Mouse (Mus musculus): ENCODE measurements around the gene Gm6899.

Gm6899 gene

DNA sequence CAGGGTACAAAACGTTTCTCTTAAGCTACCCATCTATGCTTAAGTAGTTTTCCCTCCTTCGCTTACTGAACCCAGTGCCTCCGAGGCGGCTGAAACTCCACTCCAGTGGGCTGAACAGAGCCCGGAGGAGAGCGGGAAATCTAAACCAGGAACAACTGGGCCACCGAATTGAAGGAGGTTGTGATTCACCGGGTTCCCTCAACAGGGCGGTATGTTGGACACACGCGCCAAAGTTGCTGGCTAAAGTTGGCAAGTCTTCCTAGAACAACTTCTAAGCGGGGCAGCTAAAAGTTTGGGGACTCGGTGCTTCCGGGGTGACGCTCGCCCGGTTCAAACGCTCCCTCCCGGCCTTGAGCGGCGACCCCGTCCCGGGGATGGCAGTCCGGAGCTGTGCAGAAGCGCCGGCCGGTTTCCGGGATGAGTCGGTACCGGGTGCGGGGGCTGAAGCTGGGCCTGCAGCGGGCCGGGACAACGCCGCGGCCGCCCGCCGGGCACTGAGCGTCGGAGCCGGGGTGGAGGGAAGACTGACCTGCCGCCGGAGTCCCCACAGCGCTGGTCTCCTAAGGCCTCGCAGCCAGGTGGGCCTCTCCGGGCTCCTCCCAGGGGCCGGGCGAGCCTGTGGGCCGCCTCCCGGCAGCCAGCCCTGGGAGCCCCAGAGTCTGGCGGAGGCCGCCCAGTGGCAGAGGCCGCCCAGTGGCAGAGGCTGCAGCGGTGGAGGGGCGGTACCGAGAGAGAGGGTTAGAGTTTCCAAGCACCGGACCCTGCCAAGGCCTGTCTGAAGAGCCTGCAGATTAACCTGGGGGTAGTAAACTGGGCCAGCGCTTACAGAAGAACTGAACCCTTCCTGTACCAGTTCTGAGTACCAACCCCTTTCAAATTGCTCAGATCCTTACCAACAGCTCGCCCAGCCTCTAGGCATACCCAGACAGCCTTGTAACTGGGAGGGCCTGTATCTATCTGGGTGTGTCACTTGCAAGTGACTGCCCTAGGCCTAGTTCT lies at the start of gene Gm6899, which contains the start of gene Vrk2:
Gm6899 (plus strand) TSS at position 181 of the 999 bp plus-strand sequence.
Vrk2 (minus strand) TSS at position 939 of the 999 bp plus-strand sequence.
- DNase-seq (ENCODE audit: low spot score in 2 of 2) = peak; percentile 75 to 86

DNA sequence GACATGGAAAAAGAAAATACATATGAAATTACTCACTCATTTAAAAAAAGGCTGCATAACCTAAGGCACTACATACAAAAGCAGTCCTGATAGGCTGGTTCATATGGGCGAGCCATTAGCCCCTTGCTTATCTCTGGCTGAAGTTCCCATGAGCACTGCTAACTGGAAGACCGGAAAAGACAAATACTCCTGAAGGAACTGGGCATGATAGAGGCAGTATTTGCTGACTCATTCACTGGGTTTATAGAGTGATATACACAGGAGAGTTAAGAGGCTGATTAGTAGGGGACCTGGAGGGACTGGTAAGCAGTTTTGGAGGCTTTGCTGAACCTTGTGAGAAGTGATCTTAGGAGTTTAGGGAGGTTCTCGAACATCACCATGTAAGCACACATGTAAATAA lies 41.5 kb upstream of the Gm6899 start:
- DNase-seq (ENCODE audit: low spot score in 2 of 2) = no peak

DNA sequence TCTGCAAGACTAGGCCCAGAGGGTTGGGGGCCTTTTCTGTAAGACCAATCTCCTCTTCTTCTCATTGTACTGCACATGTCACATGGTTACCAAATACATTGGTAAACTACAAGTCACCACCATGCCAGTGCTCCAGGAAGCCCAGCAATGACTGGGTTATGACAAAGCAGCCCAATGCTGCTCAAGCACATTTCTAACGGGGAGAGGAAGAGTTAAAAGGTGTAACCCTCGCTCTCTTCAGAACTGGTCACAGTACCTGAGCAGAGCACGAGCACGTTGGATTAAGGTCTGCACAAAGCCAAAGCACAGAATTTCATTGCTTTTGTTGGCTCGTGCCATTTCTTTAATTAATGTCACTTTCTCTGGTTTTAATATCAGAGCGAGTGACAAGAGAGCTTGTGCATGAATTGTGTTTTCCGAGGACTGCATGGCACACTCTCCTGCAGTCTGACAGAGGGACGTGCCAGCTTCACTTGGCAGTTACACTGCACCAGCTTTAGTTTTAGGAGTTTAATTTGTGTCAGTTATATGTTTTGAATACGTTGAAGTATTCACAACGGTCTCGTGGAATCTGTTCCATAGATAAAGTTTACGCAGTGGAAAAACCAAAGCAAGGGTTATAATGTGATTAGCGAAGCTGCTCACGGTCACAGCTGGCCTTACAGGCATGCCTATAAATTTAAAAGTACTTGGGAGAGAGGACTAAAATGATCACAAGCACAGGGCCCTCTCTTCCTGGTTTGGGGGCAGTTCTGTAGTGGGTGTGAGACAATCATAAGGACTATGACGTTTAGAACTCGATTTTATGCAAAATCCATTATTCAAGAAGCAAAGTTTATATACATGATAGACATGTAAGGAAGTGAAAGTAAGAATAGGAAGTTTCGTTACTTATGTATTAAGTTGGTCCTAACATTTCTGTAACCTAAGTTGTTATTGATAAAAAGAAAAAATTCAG lies 7.4 kb upstream of the Gm6899 start:
- DNase-seq (ENCODE audit: low spot score in 2 of 2) = no peak

DNA sequence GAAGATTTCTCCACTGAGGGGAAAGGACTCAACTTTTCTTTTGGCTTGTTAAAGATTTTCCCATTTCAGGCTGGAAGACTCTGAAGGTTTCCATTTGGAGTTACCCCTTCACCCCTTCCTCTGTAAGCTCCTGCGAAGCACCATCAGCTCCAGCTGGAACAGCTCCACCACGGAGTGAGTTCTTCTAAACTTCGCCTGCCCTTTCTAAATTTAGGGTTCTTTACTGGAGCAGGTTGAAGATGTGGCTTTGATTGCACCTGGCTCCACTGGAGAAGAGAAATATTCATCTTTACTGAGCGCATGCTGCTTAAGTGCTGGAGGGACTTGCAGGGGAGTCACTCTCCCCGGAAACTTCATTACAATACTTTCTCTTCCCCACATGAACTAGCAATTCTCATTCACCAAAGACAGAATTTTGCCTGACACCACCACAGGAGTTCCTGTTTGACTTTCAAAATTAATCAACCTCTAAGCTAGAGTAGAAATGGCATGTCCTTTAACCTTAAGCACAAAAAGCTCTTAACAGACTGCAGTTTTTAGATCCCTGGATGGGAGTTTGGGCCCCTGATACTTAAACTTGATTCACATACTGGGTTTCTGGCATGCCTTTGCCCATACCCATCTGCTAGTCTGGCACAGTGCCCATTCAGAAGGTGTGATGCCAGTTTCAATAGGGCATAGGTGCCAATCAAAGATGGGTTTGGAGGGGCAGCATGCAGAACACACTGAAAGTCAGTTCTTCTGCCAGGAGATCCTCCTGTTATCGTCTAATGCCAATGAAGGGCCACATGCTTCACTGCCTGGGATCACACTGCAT lies 6.5 kb upstream of the Gm6899 start:
- no peak for DNase-seq (ENCODE audit: low spot score in 2 of 2)

DNA sequence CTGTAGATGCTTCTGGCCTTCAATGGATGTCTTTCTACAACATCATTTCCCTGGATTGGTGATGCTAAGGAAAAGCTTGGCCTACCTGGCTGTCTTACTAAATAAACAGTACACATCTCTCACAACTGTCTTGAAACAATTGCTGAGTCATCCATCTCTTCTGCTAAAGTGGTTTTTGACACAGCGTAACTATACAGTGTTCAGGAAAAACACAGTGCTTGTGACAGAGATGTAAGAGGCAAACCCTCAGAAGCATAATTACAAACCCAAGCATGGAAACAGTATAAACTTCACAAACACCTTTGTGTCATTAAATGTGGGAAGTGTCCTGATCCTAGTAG lies 5.9 kb upstream of the Gm6899 start:
- no peak for DNase-seq (ENCODE audit: low spot score in 2 of 2)

DNA sequence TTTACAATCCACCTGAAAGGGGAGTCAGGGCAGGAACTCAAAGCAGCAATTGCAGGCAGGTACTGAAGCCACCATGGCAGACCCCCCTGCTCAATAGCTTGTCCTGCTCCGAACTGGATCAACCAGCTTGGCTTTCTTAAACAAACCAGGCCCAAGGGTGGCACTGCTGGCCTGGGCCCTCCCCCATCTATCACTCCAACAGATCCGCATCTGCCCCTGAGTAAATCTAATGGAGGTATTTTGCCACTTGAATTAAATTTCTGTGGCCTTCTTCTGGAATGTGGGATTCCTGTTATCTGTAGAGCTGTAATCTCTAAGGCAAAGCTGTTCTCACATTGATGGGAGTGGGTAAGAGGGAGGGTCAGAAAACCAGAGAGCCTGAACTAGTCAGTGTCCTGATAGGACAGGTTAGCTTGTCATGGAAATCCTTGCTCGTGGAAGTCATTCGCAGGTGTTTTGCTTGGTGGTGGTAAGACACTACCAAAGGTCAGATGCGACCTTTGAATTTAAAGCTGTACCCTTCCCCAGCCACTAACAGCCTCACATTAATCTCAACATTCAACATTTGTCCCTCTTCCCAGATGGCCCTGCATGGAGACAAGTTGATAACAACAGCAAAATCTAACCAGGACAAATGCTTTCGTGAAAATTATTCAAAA lies 517 bp upstream of the Gm6899 start:
- peak in 1 of 2 experiments; percentile 11 for DNase-seq (ENCODE audit: low spot score in 2 of 2)

DNA sequence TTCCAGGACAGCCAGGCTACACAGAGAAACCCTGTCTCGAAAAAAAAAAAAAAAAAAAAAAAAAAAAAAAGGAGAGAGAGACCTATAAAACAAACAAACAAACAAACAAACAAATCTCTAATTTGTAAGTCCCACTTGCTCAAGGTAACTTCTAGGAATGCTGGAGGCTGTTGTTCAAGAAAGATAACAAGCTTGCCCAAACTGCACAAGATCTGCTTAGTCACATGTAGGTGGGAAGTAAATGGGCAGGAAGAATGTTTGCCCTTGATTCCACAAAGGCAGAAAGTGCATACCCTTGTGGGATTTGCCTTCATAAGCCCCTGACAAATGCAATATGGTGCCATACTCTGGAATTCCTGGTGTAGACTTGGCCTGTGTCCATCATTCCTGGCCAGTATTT lies 1.4 kb downstream of the Gm6899 start:
- no peak for DNase-seq (ENCODE audit: low spot score in 2 of 2)

DNA sequence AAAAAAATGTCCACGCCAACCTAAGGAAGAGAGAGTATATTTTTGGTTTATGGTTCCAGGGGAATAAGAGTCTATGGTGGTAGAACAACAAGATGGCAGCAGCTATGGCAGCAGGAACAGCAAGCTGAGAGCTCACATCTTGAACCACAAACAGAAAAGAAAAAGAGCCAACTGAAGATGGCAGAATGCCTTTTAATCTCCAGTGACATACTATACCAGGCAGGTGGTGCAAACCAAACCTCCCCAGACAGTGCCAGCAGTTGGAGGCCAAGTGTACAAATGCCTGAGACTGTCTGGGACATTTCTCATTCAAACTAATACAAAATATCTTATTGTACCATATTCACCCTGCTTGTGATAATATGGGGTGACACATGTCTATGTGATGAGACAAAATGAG lies 3.1 kb downstream of the Gm6899 start:
- DNase-seq (ENCODE audit: low spot score in 2 of 2) = no peak

DNA sequence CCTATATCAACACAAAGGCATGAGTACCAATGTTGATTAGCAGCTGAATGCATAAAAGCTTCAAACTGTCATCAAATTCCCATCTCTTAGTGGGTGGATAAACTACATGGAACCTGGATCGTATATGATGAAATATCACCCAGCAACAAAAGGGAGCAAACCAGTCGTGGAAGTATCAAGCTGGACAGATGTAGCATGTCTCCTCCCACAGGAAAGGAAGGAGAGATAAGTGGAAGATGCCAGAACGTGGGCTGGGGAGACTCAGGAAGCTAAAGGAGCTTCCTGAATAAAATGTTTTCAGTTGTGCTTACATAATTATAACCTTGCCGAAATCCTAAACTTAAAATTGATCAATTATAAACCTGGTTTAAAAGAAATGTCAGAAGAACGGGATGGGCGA lies 4.1 kb downstream of the Gm6899 start:
- no peak for DNase-seq (ENCODE audit: low spot score in 2 of 2)

DNA sequence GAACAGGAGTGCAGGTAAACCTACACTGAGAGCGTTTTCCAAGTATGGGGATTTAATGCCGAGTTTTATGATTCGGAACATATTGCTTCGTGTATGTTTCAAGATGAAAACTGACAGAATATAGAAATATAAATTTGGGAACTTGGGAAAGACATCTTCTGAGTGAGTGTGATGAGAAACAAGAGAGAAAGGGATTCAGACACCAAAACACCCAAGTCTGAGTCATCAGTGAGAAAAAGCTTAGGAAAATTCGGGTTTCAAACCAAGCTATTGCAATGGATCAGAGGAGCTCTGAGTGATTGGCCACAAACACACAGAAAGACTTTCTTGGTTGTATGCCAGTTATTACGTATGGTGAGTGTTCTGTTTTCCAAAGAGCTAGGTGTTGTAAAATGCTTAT lies 4.7 kb downstream of the Gm6899 start:
- no peak for DNase-seq (ENCODE audit: low spot score in 2 of 2)

DNA sequence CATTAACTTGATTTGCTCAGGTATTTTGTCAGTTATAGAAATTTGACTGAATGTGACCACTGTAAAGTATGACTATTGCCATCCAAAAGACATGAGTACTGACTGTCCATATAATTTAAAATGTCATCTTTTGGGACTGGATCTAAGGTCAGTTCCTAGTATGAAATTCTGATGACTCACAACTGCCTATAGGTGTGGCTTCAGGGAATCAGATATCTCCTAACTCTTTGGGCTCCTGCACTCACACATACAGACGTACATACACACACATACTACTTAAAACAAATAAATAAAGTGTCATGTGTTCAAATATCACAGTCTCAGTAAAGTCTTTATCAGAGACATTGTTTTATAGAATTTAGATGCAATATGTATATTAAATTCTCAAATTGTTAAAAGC lies 5.8 kb downstream of the Gm6899 start:
- no peak for DNase-seq (ENCODE audit: low spot score in 2 of 2)

DNA sequence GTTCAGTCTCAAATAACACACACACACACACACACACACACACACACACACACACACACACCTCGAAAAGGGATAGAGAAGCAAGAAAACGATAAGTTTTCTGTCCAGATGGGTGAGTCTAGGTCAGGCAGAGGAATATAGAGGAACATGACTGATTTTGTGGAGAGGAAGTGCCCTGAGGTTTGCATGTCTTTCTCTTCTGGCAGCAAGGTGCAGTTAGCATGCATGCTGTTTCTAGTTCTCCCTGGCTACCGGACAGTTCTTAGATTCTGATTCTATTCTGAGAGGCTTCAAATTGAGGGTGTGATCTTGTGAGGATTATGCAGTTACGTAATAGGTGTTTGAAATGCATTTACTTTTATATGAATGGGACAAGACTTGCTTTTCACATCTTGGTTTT lies 7.7 kb downstream of the Gm6899 start:
- no peak for DNase-seq (ENCODE audit: low spot score in 2 of 2)

DNA sequence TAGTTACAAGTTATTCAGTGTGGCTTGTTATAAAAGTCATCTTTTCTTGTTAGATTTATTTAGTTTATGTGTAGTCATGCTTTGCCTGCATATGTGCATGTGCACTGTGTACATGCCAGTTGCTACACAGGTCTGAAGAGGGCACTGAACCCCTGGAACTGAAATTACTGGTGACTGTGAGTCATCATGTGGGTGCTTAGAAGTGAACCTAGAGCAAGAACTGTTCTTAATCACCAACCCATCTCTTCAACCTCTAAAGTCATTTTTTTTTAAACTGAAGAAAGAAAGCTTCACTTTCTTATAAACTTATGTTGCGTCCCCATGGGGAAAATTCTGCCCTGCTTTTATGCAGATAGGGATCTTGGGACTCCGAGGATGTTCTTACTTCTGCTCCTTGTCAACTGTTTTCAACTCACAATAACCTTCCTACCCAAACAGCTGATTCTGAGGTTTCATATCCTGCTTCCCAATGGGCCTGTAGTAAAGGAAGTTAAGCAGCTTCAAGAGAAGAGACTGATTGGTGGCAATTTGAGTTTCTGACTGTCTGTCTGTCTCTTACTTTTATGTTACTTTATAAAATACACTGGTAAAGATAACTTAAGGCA lies 8.6 kb downstream of the Gm6899 start:
- DNase-seq (ENCODE audit: low spot score in 2 of 2) = no peak

DNA sequence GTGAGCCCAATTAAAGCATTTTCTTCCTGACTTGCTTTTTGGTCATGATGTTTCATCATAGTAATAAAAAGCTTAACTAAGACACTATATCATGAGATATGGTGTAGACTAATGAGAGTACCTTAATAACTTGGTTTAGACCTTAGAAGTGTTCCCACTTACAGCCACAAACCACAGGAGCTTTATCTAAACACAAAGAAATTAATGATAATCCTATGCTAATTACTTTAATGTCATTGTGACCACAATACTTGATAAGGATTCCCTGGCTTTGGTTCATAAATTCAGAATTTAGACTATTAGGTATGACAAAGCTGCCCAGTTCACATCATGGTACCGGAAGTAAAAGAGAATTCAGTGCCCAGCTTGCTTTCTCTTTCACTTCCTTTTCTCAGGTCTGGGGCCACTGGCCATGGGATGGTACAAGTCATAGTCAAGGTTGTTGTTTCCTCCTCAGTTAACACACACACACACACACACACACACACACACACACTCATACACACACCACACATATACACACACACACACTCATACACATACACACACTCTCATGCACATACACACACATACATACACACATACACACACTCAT lies 11.1 kb downstream of the Gm6899 start:
- no peak for DNase-seq (ENCODE audit: low spot score in 2 of 2)

DNA sequence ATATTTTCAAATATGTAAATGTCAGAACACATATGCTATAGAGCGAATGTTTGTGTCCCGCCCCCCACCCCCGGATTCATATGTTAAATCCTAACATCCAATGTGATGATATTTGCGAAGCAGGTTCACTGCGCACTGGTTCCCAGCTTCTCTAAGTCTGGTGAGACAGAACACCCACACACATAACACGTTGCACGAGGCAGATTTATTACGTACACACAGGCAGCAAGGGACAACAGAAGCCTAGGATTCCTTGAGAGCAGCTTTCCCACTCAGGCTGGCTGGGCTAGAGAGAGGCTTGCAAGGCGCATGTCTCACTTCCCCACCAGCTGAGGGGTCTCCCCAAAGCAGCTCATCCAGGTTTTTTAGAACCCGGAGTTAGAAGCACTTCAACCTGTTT lies 15.8 kb downstream of the Gm6899 start:
- DNase-seq (ENCODE audit: low spot score in 2 of 2) = no peak

DNA sequence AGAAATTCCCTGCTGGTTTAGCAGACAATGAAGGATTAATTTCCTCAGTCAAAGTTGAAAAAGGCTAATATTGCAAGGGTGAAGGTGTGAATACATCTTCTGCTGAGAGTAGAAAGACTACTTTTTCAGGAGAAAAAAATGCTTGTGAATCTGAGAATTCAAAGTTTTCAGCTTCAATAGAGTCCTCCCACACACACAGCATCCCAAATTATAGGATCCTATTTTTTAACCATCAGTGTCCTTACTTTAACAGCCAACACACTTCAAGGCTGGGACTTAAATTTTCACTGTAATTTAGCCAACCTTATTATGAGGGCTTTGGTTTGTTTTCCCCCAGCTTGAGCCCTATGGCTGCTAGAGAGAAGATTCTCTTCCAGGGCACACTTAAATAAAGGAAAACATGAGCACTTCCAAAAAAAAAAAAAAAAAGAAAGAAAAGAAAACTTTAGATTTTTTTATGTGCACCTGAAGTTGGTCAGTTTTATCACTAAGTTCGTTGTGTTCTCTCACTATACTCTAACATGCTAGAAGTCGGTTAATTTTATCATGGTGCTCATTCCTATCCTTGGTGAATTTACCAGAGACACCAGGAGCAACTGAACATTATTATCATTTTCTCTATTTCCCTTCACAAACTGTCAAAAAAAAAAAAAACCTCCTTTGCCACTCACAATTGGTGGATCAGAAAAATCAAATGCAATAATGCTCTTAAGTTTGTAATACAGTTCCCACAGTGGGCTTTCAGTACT lies 25.6 kb downstream of the Gm6899 start:
- DNase-seq (ENCODE audit: low spot score in 2 of 2) = no peak

DNA sequence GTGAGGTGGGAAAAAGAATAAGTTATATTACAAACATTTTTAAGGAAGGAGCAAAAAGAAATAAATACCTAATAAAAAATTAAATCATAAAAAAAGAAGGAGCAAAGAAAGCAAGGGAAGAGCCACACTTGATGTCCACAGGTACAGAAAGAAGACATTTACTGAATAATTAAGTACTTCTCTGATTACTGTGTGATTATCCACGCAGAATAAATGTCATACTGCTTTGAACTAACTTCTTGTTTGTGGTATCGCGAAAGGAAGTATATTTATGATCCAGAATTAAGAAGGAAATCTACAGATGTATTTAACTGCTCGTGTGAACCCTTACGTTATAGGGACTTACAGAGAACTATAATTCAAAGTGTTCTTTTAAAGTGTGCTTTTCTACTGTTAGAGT lies 29.7 kb downstream of the Gm6899 start:
- DNase-seq (ENCODE audit: low spot score in 2 of 2) = no peak

DNA sequence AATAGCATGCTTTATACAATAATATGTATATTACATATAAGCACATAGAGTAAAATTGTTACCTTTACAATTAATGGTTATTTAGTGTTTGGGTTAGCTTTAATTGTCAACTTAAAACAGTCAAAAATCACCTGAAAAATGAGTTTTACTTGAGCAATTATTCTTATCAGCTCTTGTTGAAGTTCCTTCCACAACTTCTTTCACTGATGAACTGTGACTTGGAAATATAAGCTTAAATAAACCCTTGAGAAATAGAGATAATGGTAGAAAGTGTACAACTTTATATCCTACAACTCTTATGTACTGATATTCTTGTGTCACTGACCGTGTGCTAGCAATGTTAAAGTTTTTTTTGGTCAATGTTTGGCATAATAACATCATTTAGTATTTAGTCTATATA lies 43.2 kb downstream of the Gm6899 start:
- no peak for DNase-seq (ENCODE audit: low spot score in 2 of 2)

DNA sequence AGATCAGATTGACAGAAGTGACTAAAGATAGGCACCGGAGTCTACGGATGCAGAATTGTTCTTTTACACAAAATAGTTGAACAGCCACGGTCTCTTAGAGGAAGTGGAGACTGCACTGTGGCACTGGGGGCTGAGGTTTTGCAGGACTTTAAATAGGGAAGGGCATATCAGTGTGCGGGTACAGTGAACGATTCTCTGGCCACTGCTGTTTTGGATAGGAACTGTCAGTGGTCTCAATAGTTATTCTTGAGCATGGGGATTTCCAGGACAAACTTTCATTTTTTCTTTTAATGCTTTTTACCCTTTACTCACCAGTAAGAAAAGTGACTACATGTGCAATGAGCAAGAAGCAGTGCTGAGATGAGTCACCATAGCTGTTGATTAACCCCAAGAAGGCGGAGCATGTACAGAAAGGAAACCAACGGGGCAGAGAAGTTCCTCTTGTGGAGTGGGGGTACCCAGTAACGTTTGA lies 47.3 kb downstream of the Gm6899 start:
- peak in 1 of 2 experiments; percentile 3 for DNase-seq (ENCODE audit: low spot score in 2 of 2)

All from urinary bladder, postnatal 36 days (tissue).